Mouse (Mus musculus) myocyte (in vitro differentiated cells): ENCODE measurements at regions not wholly inside any gene's neighbourhood (a gene's known extent, or its start where the extent isn't known, plus 50 kb on each side); places are given as distances from the start of the nearest gene placed in this dataset.

Source experiments
- H3K27me3 ChIP-seq: one replicate; pipeline ENCODE4 v1.6.1; 2011; ENCODE audit not compliant: control insufficient read depth, insufficient read depth, insufficient read length
- H3K36me3 ChIP-seq: one replicate; pipeline ENCODE4 v1.6.1; 2011; ENCODE audit not compliant: control insufficient read depth, insufficient read depth
- H3K4me2 ChIP-seq: one replicate; pipeline ENCODE4 v1.6.1; 2011; ENCODE audit warnings: low read depth, control low read depth
- H3K4me3 ChIP-seq: one replicate; pipeline ENCODE4 v1.5.1; 2011; ENCODE audit warnings: mild to moderate bottlenecking, control low read depth, moderate library complexity
- H3K79me2 ChIP-seq: one replicate; pipeline ENCODE4 v1.6.1; 2011; ENCODE audit not compliant: control insufficient read depth, insufficient read depth
- H3ac ChIP-seq: one replicate; pipeline ENCODE4 v1.6.1; 2011; ENCODE audit not compliant: control insufficient read depth, insufficient read length
- CEBPB ChIP-seq: IDR thresholded peaks from 2 replicates; pipeline ENCODE4 v1.6.1; 2011; ENCODE audit warnings: mild to moderate bottlenecking, moderate library complexity; ENCODE audit not compliant: poor library complexity, insufficient read depth, severe bottlenecking
- E2F4 ChIP-seq: IDR thresholded peaks from one replicate; pipeline ENCODE4 v1.6.1; 2011; ENCODE audit warnings: mild to moderate bottlenecking, control low read depth, moderate library complexity; ENCODE audit not compliant: insufficient read depth
- MAX ChIP-seq: IDR thresholded peaks from one replicate; pipeline ENCODE4 v1.6.1; 2011; ENCODE audit warnings: low read depth, mild to moderate bottlenecking, control low read depth
- MYOD1 ChIP-seq, 3 experiments: IDR thresholded peaks; one replicate each; pipeline ENCODE4 v1.6.1; 2011; ENCODE audit warnings: control low read depth in 2 of 3, low read depth in 2 of 3, mild to moderate bottlenecking in 2 of 3, moderate library complexity in 1 of 3; ENCODE audit not compliant: insufficient read length in 2 of 3, control insufficient read depth in 1 of 3
- MYOG ChIP-seq, 3 experiments: IDR thresholded peaks; one replicate each; pipeline ENCODE4 v1.6.1; 2011; ENCODE audit warnings: control low read depth in 2 of 3, low read depth in 2 of 3, mild to moderate bottlenecking in 2 of 3; ENCODE audit not compliant: insufficient read length in 2 of 3, control insufficient read depth in 1 of 3, insufficient read depth in 1 of 3
- POLR2A ChIP-seq: IDR thresholded peaks from one replicate; pipeline ENCODE4 v1.6.1; 2011; ENCODE audit warnings: low read depth, mild to moderate bottlenecking, control low read depth, moderate library complexity; ENCODE audit not compliant: insufficient read length
- POLR2AphosphoS2 ChIP-seq: IDR thresholded peaks from one replicate; pipeline ENCODE4 v1.6.1; 2011; ENCODE audit warnings: low read depth, control low read depth; ENCODE audit not compliant: insufficient read length
- REST ChIP-seq: IDR thresholded peaks from one replicate; pipeline ENCODE4 v1.6.1; 2011; ENCODE audit warnings: mild to moderate bottlenecking, control low read depth, moderate library complexity; ENCODE audit not compliant: insufficient read depth, insufficient read length
- SRF ChIP-seq: IDR thresholded peaks from one replicate; pipeline ENCODE4 v1.6.1; 2011; ENCODE audit warnings: low read depth; ENCODE audit not compliant: control insufficient read depth, insufficient read length
- TCF12 ChIP-seq: IDR thresholded peaks from one replicate; pipeline ENCODE4 v1.6.1; 2011; ENCODE audit warnings: mild to moderate bottlenecking, control low read depth; ENCODE audit not compliant: poor library complexity, insufficient read depth, severe bottlenecking
- TCF3 ChIP-seq: IDR thresholded peaks from one replicate; pipeline ENCODE4 v1.6.1; 2011; ENCODE audit warnings: low read depth, control low read depth; ENCODE audit not compliant: insufficient read length
- USF1 ChIP-seq: IDR thresholded peaks from one replicate; pipeline ENCODE4 v1.6.1; 2011; ENCODE audit warnings: low read depth, mild to moderate bottlenecking, control low read depth, moderate library complexity

DNA sequence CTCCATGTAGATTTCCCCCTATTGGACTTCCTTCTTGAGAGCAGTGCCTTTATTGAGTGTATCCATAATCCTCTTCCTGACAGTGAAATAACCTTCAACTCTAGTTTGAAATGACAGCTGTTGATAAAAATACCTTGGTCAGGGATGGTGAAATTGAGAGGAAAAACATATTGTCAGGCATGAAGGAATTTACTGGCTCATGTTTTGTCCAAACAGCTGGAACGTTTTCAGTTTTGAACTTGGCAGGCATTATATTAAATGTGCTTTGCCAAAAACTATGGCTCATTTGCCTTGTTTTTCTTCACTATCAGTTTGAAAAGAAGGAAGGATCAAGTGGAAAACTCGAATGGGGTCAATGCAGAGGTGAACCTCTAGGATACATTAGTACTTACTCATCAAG lies 457.7 kb upstream of the Ccdc54 start:
- Histone ChIP-seq H3K36me3 (no peaks in the 10 kb centered on the region), H3K79me2 (no peaks in the 10 kb centered on the region), H3K4me3 (no peak overlapping the region), H3K27me3 (no peaks in the 10 kb centered on the region), H3ac (no peak overlapping the region), H3K4me2 (no peak overlapping the region)
- no peak for TF ChIP-seq POLR2A
- no peak for TF ChIP-seq MAX
- no peak for TF ChIP-seq TCF12
- no peak for TF ChIP-seq E2F4
- no peak for TF ChIP-seq MYOD1 (IDR thresholded peaks at IDR 0.05; ENCODE audit: control insufficient read depth in 1 of 3, insufficient read length in 2 of 3, low read depth in 2 of 3)
- TF ChIP-seq USF1, result no peak
- no peak for TF ChIP-seq POLR2AphosphoS2
- TF ChIP-seq MYOG (IDR thresholded peaks at IDR 0.05; ENCODE audit: control insufficient read depth in 1 of 3, insufficient read depth in 1 of 3, insufficient read length in 2 of 3, low read depth in 2 of 3), result no peak
- TF ChIP-seq TCF3, result no peak
- no peak for TF ChIP-seq REST
- no peak for TF ChIP-seq CEBPB
- TF ChIP-seq SRF, result no peak

GRCm38 (mm10) chr16:51048169-51048568 lies 457.2 kb upstream of the Ccdc54 start:
- Histone ChIP-seq H3K27me3 (no peaks in the 10 kb centered on the region), H3K36me3 (no peaks in the 10 kb centered on the region), H3ac (no peak overlapping the region), H3K79me2 (no peaks in the 10 kb centered on the region), H3K4me3 (no peak overlapping the region), H3K4me2 (no peak overlapping the region)
- TF ChIP-seq POLR2A (no peak), E2F4 (no peak), REST (no peak), CEBPB (no peak), TCF12 (no peak)

- Histone ChIP-seq H3K4me3 (no peak overlapping the region), H3ac (no peak overlapping the region), H3K36me3 (no peaks in the 10 kb centered on the region), H3K79me2 (no peaks in the 10 kb centered on the region), H3K4me2 (no peak overlapping the region), H3K27me3 (no peaks in the 10 kb centered on the region)
- TF ChIP-seq TCF12 (no peak), REST (no peak), E2F4 (no peak), MYOD1 (IDR thresholded peaks at IDR 0.05; ENCODE audit: control insufficient read depth in 1 of 3, insufficient read length in 2 of 3, low read depth in 2 of 3) (no peak), TCF3 (no peak), MYOG (IDR thresholded peaks at IDR 0.05; ENCODE audit: control insufficient read depth in 1 of 3, insufficient read depth in 1 of 3, insufficient read length in 2 of 3, low read depth in 2 of 3) (no peak), POLR2A (no peak), USF1 (no peak), MAX (no peak), POLR2AphosphoS2 (no peak), SRF (no peak), CEBPB (no peak)
These were observed 450.4 kb upstream of the Ccdc54 start for GRCm38 (mm10) chr16:51041311-51041710.

- H3ac ChIP-seq, result no peak overlapping the region
- TF ChIP-seq TCF12 (no peak), MYOD1 (IDR thresholded peaks at IDR 0.05; ENCODE audit: control insufficient read depth in 1 of 3, insufficient read length in 2 of 3, low read depth in 2 of 3) (no peak), MYOG (IDR thresholded peaks at IDR 0.05; ENCODE audit: control insufficient read depth in 1 of 3, insufficient read depth in 1 of 3, insufficient read length in 2 of 3, low read depth in 2 of 3) (no peak), E2F4 (no peak)
- H3K79me2 ChIP-seq, result no peaks in the 10 kb centered on the region
- H3K4me2 ChIP-seq, result no peak overlapping the region
- H3K36me3 ChIP-seq, result no peaks in the 10 kb centered on the region
- no peak overlapping the region for H3K4me3 ChIP-seq
- H3K27me3 ChIP-seq, result no peaks in the 10 kb centered on the region
These were observed 411.9 kb upstream of the Ccdc54 start for GRCm38 (mm10) chr16:51002876-51003275.

DNA sequence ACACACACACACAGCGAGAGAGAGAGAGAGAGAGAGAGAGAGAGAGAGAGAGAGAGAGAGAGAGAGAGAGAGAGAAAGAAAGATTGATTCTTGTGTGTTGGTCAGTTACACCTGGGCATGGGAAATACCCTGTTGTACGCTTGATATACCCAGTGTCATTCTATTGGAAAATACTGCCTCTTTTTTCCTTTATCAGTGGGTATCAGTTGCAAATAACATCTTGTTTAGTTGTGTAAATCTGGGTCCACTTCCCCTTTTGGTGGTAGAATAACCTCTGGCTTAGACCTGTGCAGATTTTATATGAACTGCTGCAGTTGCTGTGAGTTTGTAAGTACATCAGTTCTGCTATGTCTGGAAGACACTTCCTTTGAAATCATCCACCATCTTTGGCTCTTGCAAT lies 373.4 kb upstream of the Ccdc54 start:
- no peak overlapping the region for H3K4me3 ChIP-seq
- no peaks in the 10 kb centered on the region for H3K27me3 ChIP-seq
- TF ChIP-seq POLR2AphosphoS2 (no peak), MYOG (IDR thresholded peaks at IDR 0.05; ENCODE audit: control insufficient read depth in 1 of 3, insufficient read depth in 1 of 3, insufficient read length in 2 of 3, low read depth in 2 of 3) (no peak), MYOD1 (IDR thresholded peaks at IDR 0.05; ENCODE audit: control insufficient read depth in 1 of 3, insufficient read length in 2 of 3, low read depth in 2 of 3) (no peak), TCF3 (no peak), POLR2A (no peak), E2F4 (no peak), USF1 (no peak), CEBPB (no peak), REST (no peak), MAX (no peak)
- H3K36me3 ChIP-seq, result no peaks in the 10 kb centered on the region
- H3K4me2 ChIP-seq, result no peak overlapping the region
- no peaks in the 10 kb centered on the region for H3K79me2 ChIP-seq
- no peak overlapping the region for H3ac ChIP-seq
